Comparison of ENCODE assay signal across 14 mouse cellular contexts in the genomic region with DNA sequence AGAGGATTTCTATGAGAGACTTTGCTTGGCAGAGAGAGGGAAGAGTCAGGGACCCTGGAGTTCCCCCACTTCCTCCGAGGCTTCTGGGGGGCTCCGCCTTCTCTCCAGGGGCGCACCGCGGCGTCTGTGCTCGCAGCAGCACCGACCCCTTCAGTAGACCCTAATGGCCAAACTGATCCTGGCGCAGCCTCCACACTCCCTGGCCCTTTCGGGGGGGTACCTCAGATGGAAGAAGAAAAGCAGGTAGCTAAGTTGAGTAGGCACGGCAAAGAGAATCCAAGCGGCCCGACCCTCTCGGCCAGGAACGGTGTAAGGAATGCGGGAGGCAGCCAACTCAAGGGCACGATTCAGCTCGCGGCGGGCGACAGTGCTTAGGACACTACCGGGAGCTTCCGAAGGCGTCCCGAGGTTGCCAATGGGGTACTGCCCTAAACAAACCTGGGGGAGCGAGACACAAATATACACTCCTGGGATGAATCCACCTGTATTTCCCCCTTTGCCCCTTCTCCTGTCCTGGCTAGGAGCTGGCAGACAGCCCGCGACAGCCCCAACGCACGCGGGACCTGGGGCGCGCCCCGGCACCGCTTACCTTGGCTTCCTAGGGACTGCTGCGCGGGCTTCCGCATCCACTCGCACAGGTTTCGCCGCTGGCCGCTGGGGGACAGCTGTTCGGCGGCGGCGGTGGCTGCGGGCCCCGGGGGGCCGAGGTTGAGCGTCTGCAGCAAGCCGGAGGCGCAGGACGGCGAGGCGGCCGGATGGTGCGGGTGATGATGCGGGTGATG. TPM values are rescaled to one million over a fixed set of nuclear protein-coding genes. Genes with fewer than 3 reads are reported as not detected.
DNase-seq lines count a peak whose midpoint lies in the region; ATAC-seq and TF ChIP-seq lines count a peak whose summit lies in the region.
"Had no signal": no experiment of that assay in that cellular context is flagged by ENCODE, and none has a peak within 500 bp of the region (broad histone marks: within the 10 kb centered on the region; RNA-seq: fewer than 3 reads in every experiment).

No protein-coding gene starts in this region.

- no peak for TF ChIP-seq EP300 in ES-Bruce4 (IDR thresholded peaks at IDR 0.05; ENCODE audit: insufficient read depth, low read depth, low read length)

- peaks cover 27% of the 10 kb centered on the region for H3K4me1 ChIP-seq in heart, embryonic 13.5 days
- H3K4me1 ChIP-seq in ES-Bruce4 (ENCODE audit: control insufficient read depth, insufficient read depth, low read length) = no peaks in the 10 kb centered on the region
- H3K4me1 ChIP-seq in liver, embryonic 15.5 days (replicated peaks) = no peaks in the 10 kb centered on the region; the same call in 1 of the 2 replicates

- no peaks in the 10 kb centered on the region for H3K9me3 ChIP-seq in heart, embryonic 13.5 days
- no peaks in the 10 kb centered on the region for H3K9me3 ChIP-seq in ES-Bruce4 (replicated peaks; ENCODE audit: control insufficient read depth, insufficient read depth, low read length, poor library complexity, severe bottlenecking)
- no peaks in the 10 kb centered on the region for H3K9me3 ChIP-seq in liver, embryonic 15.5 days (replicated peaks)

- peak overlapping the region; percentile 26 for H3K4me3 ChIP-seq in heart, embryonic 13.5 days
- peak overlapping the region; percentile 41 for H3K4me3 ChIP-seq in ES-Bruce4 (ENCODE audit: low read depth, low read length)
- peak overlapping the region; percentile 8; the same call in 1 of the 2 replicates for H3K4me3 ChIP-seq in liver, embryonic 15.5 days (replicated peaks)
- H3K4me3 ChIP-seq: myocyte had no signal

- no peaks in the 10 kb centered on the region for H3K36me3 ChIP-seq in heart, embryonic 13.5 days
- H3K36me3 ChIP-seq in ES-Bruce4 (ENCODE audit: control insufficient read depth, insufficient read depth, low read length, poor library complexity, severe bottlenecking) = no peaks in the 10 kb centered on the region
- no peaks in the 10 kb centered on the region for H3K36me3 ChIP-seq in liver, embryonic 15.5 days (replicated peaks)

- no peak for DNase-seq in heart, postnatal 10 days
- no peak for DNase-seq in gastrocnemius, adult 18-20 months (ENCODE audit: low spot score)
- DNase-seq in thymus, postnatal 4 days = no peak
- DNase-seq in spleen, postnatal 14 days (ENCODE audit: low spot score in 2 of 2) = no peak
- DNase-seq: adrenal gland, adult 8-10 months; cerebellum, postnatal 14 days had no signal

- intact Hi-C loops in heart, postnatal 10 days (cut with DNase I) = no loop called here

- no peak for ATAC-seq in heart, embryonic 13.5 days (ENCODE audit: extremely low read depth, insufficient number of reproducible peaks, low FRiP score, low TSS enrichment)
- ATAC-seq in granulocyte monocyte progenitor cell, adult 5-6 weeks (replicated peaks; ENCODE audit: poor library complexity, severe bottlenecking) = peak; percentile 23
- no peak for ATAC-seq in liver, embryonic 15.5 days (ENCODE audit: insufficient read depth)

- peak overlapping the region; percentile 45 for H3K4me2 ChIP-seq in heart, embryonic 13.5 days
- no peak overlapping the region; the same call in 1 of the 2 replicates for H3K4me2 ChIP-seq in liver, embryonic 15.5 days

- TF ChIP-seq CTCF in ES-Bruce4 (IDR thresholded peaks at IDR 0.05; ENCODE audit: low read depth, low read length) = no peak

- H3K27ac ChIP-seq in heart, embryonic 13.5 days (replicated peaks) = no peak overlapping the region
- no peak overlapping the region for H3K27ac ChIP-seq in ES-Bruce4 (ENCODE audit: insufficient read depth, low read length)
- H3K27ac ChIP-seq in liver, embryonic 15.5 days (replicated peaks) = no peak overlapping the region

- under 1% methylated on average over 50 of the region's 58 CpGs for WGBS in heart, embryonic 13.5 days
- 1% methylated on average over 58 of the region's 58 CpGs for WGBS in liver, embryonic 15.5 days (ENCODE audit: insufficient replicate concordance)

- no peak for TF ChIP-seq POLR2A in ES-Bruce4 (IDR thresholded peaks at IDR 0.05; ENCODE audit: insufficient read depth, low read length)

- H3K9ac ChIP-seq in heart, embryonic 13.5 days = no peak overlapping the region
- H3K9ac ChIP-seq in ES-Bruce4 (ENCODE audit: low read depth, poor library complexity, severe bottlenecking) = peak overlapping the region; percentile 28
- no peak overlapping the region for H3K9ac ChIP-seq in liver, embryonic 15.5 days

- H3K27me3 ChIP-seq in heart, embryonic 13.5 days (replicated peaks) = peaks cover 100% of the 10 kb centered on the region
- H3K27me3 ChIP-seq in ES-Bruce4 (ENCODE audit: control insufficient read depth, insufficient read depth, low read length, poor library complexity, severe bottlenecking) = peaks cover 36% of the 10 kb centered on the region
- peaks cover 100% of the 10 kb centered on the region for H3K27me3 ChIP-seq in liver, embryonic 15.5 days

RNA-seq across cellular contexts. Expression of a gene that starts 1.0 kb away (rescaled TPM):
- polyA plus RNA-seq in heart, embryonic 13.5 days (2015; fragmentation: Nextera tagmentation; extraction: Ambion mirVana) = not detected in 2 replicates
- not detected for total RNA-seq in heart, postnatal 10 days (2021)
- polyA plus RNA-seq in ES-Bruce4 (2011; ENCODE audit: insufficient read depth, insufficient read length, low read depth, missing spikeins) = 0.70 and 1.1 TPM in 2 replicates
- total RNA-seq in granulocyte monocyte progenitor cell, adult 5-6 weeks (2014; fragmentation: Nextera tagmentation) = not detected in 2 replicates
- not detected in 2 replicates for total RNA-seq in granulocyte monocyte progenitor cell, adult 5-6 weeks (2017)
- polyA plus RNA-seq in liver, embryonic 15.5 days (2015; fragmentation: Nextera tagmentation; extraction: Ambion mirVana) = not detected in 2 replicates
- total RNA-seq in gastrocnemius, adult 18-20 months (2021) = not detected
- total RNA-seq: adrenal gland, adult 8-10 months; layer of hippocampus, postnatal 14 days had no signal
- polyA plus RNA-seq: myocyte; spleen, adult 2 months had no signal

RNA-seq across cellular contexts. Expression of a gene that starts 16.2 kb away (rescaled TPM):
- polyA plus RNA-seq in heart, embryonic 13.5 days (2015; fragmentation: Nextera tagmentation; extraction: Ambion mirVana) = not detected in 2 replicates
- total RNA-seq in heart, postnatal 10 days (2021) = not detected
- polyA plus RNA-seq in ES-Bruce4 (2011; ENCODE audit: insufficient read depth, insufficient read length, low read depth, missing spikeins) = not detected in 2 replicates
- not detected in 2 replicates for total RNA-seq in granulocyte monocyte progenitor cell, adult 5-6 weeks (2014; fragmentation: Nextera tagmentation)
- not detected in 2 replicates for total RNA-seq in granulocyte monocyte progenitor cell, adult 5-6 weeks (2017)
- 1.0 and 1.5 TPM in 2 replicates for polyA plus RNA-seq in liver, embryonic 15.5 days (2015; fragmentation: Nextera tagmentation; extraction: Ambion mirVana)
- not detected for total RNA-seq in gastrocnemius, adult 18-20 months (2021)
- total RNA-seq: layer of hippocampus, postnatal 14 days had no signal
- polyA plus RNA-seq: gonadal fat pad, adult 2 months; myocyte; spleen, adult 2 months had no signal

RNA-seq across cellular contexts. Expression of a gene that starts 36.3 kb away (rescaled TPM):
- not detected in 2 replicates for polyA plus RNA-seq in heart, embryonic 13.5 days (2015; fragmentation: Nextera tagmentation; extraction: Ambion mirVana)
- total RNA-seq in heart, postnatal 10 days (2021) = not detected
- not detected in 2 replicates for polyA plus RNA-seq in ES-Bruce4 (2011; ENCODE audit: insufficient read depth, insufficient read length, low read depth, missing spikeins)
- total RNA-seq in granulocyte monocyte progenitor cell, adult 5-6 weeks (2014; fragmentation: Nextera tagmentation) = not detected in 2 replicates
- total RNA-seq in granulocyte monocyte progenitor cell, adult 5-6 weeks (2017) = not detected in 2 replicates
- not detected in 2 replicates for polyA plus RNA-seq in liver, embryonic 15.5 days (2015; fragmentation: Nextera tagmentation; extraction: Ambion mirVana)
- total RNA-seq in gastrocnemius, adult 18-20 months (2021) = not detected
- total RNA-seq: adrenal gland, adult 8-10 months; layer of hippocampus, postnatal 14 days had no signal
- polyA plus RNA-seq: gonadal fat pad, adult 2 months; myocyte; spleen, adult 2 months had no signal
